Mouse (Mus musculus): ENCODE results near the gene Wrb.

Wrb gene

GRCm38 (mm10) chr16:96158511-96159080 lies 13.4 kb downstream of the Wrb start:
- DNase-seq (ENCODE audit: low spot score in 2 of 2): no peak

- no peak for DNase-seq (ENCODE audit: low spot score in 2 of 2)
These were observed 14.0 kb downstream of the Wrb start for GRCm38 (mm10) chr16:96159091-96159731.

GRCm38 (mm10) chr16:96159794-96160346 lies 14.7 kb downstream of the Wrb start:
- no peak for DNase-seq (ENCODE audit: low spot score in 2 of 2)

GRCm38 (mm10) chr16:96160927-96161326 lies 15.7 kb downstream of the Wrb start:
- no peak for DNase-seq (ENCODE audit: low spot score in 2 of 2)

- no peak for DNase-seq (ENCODE audit: low spot score in 2 of 2)
These were observed 16.1 kb downstream of the Wrb start for GRCm38 (mm10) chr16:96161336-96161735.

GRCm38 (mm10) chr16:96165723-96166264 lies 20.6 kb downstream of the Wrb start:
- DNase-seq (ENCODE audit: low spot score in 2 of 2): no peak

- no peak for DNase-seq (ENCODE audit: low spot score in 2 of 2)
These were observed 23.6 kb downstream of the Wrb start for GRCm38 (mm10) chr16:96168837-96169236.

- no peak for DNase-seq (ENCODE audit: low spot score in 2 of 2)
These were observed 28.4 kb downstream of the Wrb start for GRCm38 (mm10) chr16:96173648-96174047.

- no peak for DNase-seq (ENCODE audit: low spot score in 2 of 2)
These were observed 30.2 kb downstream of the Wrb start for GRCm38 (mm10) chr16:96175399-96175798.

- DNase-seq (ENCODE audit: low spot score in 2 of 2): no peak
These were observed 33.9 kb downstream of the Wrb start for GRCm38 (mm10) chr16:96179156-96179555.

GRCm38 (mm10) chr16:96187619-96188018 lies 42.4 kb downstream of the Wrb start:
- DNase-seq (ENCODE audit: low spot score in 2 of 2): no peak

- peak; percentile 97 to 99 for DNase-seq (ENCODE audit: low spot score in 2 of 2)
These were observed 46.6 kb downstream of the Wrb start, which contains the start of gene Lca5l for GRCm38 (mm10) chr16:96191531-96192506. Gene Lca5l, minus strand, starts transcription at chr16:96192271.

GRCm38 (mm10) chr16:96199913-96200701 lies 54.9 kb downstream of the Wrb start, which contains the start of gene Sh3bgr:
Gene Sh3bgr, plus strand, starts transcription at chr16:96200450.
- no peak for DNase-seq (ENCODE audit: low spot score in 2 of 2)

GRCm38 (mm10) chr16:96200702-96201028 lies 55.5 kb downstream of the Wrb start:
- no peak for DNase-seq (ENCODE audit: low spot score in 2 of 2)

GRCm38 (mm10) chr16:96201485-96202232 lies 56.5 kb downstream of the Wrb start:
- DNase-seq (ENCODE audit: low spot score in 2 of 2): no peak
